Mouse (Mus musculus): Measurements from ENCODE around the gene Hadh. TPM values are rescaled to one million over a fixed set of nuclear protein-coding genes. Genes with fewer than 3 reads are reported as not detected.

The Hadh gene
- total RNA-seq, 2 experiments from 2014 or later = 159 to 184 TPM

DNA sequence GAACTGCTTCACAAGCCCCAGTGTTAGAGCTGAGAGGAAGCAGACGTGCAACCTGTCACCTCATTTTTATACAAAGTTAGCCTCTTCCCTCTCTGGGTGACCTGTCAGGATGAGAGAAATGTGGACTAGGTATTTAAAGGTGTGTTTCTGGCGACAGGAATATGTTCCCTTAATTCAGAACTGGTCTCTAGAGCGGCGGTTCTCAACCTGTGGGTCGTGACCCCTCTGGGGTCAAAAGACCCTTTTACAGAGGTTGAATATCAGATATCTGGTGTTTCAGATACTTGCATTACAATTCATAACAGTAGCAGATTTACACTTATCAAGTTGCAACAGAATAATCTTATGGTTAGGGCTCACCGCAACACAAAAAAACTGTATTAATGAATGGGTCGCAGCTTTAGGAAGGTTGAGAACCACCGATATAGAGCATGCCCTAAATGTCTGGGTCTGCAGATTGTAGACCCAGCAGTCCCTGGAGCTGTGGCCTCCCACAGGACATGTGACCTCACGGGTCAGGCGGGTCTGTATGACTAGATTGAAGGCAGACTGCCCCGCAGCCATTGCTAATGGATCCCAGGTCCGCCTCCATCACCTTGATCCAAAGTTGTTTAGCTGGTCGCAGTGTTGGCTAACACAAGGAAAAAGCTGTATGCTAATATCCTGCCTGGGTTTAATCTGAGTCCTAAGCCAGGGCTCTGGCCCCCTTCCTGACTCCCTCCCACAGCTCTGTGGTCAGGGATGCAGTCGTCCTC is 53.1 kb downstream of the Hadh start:
- DNase-seq = no peak

DNA sequence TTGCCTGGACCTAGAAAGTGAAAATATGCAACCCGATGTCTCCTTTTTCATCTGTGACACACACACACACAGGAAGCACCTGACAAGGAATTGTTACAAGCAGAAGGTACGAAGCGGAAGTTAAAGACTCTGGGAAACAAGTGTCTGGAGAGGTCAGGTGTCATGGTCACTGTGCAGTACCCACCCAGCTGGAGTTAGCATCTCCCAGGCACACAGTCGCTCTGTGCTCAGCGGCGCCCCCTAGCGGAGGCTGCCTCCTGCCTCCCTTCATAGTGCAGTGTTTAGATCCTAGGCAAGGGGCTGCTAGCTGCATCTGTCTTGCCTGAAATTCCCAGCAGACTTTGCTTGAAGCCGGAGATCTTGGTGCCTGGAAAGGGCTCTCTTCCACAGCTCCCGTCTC is 57.1 kb downstream of the Hadh start:
- DNase-seq = no peak

DNA sequence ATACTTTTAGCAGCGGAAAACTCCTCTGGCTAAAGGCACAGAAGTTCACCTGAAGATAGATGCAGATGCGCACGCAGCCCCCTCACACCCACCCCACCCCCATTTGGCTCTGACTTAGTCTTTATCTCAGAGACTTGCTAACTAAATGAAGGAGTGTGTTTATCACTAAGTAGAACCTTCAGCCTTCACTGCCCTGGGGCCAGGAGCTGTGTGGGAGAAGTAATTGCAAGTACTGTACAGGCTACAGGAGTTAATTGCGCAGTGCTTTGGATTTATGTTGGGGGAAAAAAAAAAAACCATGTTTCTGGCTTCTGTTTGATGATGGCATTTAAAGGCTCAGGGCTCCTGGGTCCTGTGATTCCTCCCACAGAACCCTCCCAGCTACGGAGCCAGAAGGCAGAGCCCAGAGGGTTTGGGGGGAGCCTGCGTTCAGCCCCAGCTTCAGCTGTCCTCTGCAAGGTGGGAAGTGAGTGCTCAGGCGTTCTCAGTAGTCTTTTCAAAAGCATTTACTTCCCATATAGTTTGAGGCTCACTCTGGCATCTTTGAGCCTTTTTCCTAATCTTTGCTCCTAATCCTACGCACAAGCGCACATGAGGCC is 57.7 kb downstream of the Hadh start:
- no peak for DNase-seq

DNA sequence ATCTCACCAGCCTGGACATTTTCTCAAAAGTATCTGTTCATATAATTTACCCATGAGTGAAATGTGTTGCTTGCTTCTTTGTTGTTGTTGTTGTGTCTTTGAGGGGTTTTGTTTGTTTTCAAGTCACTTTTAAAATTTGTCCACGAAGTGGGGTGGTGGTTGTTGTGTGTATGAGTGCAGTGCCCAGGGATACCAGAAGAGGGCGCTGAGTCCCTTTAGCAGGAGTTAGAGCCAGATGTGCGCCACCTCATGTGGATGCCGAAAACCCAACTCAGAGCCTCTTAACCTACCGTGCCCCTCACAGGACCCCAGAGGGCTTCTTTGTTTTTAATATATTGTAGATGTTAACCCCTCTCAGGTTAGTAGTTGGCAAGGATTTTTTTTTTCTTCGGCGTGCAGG is 59.7 kb downstream of the Hadh start:
- no peak for DNase-seq

DNA sequence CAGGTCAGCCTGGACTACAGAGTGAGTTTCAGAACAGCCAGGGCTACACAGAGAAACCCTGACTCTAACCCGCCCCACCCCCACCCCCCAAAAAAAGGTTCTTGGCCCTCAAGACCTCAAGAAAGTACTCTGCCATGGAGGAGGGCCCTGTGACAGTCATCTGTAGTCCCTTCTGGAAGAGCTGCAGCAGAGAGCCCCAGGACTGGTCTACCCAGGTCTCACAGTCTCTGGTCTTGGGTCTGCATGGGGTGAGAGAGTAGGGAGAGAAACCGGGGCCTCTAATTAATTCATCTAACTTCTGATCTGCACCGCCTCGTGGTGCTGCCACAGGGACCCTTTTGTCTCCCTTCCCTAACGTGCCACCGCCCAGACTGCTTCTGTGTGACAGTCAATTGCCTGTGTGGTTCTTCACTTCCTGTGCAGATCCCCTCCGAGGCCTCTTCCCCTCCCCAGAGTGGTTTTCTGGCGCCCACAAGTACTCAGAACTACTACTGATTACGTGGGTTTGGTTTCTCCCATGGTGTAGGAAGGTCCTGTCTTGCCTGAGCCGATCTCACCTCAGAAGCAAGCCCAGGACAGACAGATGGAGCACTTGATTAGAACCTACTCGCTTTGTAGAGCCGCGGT is 63.5 kb downstream of the Hadh start:
- DNase-seq = no peak

DNA sequence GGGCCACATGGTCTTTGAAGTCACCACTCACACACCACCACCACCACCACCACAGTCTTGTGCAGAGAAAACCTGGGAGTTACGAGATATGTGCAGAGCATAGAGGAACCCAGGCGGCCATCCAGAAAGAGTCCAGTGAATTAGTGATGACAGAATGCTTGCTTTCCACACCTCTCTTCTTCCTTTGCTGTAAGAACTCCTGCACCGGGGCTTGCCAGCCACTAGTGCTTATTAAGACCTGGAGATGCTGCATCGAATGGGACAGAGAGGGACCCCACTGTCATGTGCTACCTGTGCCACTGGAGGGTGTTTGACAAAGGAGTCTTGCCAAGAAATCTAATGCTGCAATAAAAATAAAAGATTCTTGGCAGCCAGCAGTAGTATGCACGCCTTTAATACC is 64.1 kb downstream of the Hadh start:
- DNase-seq = no peak

DNA sequence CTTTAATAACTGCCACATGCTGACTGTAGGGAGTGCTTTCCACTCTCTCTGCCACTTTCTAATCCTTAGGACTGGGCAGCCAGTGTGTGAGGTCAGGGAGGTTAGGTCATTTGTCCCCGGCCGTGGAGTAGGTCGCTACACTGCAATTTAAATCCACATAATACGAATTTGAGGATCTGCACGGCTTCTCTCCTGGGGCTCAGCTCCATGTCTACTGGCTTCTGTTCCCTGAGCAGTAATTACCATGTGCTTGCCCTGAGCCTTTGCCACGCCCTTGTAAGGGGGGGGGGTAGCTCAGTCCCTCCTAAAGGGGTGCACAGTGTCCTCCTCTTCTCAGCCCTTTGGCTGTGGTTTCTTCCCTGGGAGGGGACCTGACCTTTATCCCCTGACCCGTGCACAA is 69.6 kb downstream of the Hadh start:
- no peak for DNase-seq

DNA sequence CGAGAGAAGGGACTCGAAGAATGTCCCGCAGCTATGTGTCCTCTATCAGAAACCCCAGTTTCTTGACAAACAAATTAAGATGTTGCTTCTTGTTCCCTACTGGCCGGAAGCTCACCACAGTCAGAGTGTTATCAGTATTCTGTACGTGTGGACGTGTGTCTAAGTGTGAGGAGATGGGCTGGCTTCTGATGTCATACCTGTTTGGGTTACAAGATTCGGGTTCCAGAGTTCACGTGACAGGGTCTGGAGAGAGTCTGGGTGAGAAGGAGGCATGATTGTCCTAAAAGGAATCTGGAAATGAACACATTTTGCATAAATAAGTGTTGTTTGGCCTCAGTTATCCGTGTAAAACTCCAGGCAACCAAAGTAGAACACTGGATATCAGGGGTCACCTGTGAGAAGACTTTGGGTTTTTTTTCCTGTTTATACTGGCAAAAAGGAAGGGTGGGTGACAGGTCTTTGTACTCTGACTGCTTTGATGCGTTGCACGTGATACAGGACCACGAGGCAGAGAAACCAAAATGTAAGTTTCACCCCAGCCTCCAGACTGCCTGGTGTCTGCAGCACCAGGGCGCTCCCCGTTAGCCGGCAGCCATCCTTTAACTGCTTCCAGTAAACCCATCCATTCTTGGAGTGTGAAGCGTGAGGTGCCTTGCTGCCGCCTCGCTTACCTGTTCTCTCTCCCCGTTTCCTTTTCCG is 72.2 kb downstream of the Hadh start:
- no peak for DNase-seq

DNA sequence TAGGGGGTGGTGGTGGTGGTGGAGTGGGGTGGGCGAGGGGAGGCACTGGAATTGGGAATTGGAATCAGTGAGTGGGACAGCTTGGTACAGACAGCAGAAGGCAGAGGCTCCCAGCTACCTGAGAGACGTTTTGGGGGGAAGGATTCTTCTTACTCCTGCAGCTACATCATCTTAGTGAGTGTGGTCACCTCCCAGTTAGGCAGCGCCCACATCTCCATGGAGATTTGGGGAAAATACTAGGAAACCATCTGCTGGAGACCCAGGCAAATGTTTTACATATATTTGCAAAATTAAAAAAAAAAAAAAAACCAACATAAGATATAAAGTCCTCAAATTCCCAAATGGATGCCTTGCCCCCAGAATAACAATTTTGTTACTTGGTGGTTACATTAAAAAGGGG is 72.9 kb downstream of the Hadh start:
- DNase-seq = no peak

DNA sequence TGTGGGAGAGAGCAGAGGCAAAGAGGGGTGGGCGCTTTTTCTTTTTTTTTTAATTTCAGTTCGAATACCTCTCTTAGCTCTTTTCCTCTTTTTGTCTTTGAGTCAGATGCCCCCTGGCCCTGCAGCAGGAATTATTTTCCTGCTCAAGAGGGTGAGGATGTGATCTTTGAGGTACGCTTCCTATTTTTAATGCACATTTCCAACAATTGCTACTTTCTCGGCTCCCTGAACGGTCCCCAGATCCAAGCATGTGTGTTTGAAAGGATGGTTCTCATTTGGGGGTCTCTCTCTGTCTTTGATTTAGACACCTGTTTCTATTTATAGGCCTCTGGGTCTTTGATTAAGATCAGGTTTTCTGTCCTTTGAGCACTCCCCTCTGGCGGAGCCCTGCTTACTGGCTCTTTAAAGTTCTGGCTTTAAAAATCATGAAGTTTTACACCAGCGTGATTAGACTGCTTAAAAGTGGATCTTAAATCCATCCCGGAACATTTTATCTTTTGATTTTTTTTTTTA is 75.3 kb downstream of the Hadh start:
- no peak for DNase-seq

DNA sequence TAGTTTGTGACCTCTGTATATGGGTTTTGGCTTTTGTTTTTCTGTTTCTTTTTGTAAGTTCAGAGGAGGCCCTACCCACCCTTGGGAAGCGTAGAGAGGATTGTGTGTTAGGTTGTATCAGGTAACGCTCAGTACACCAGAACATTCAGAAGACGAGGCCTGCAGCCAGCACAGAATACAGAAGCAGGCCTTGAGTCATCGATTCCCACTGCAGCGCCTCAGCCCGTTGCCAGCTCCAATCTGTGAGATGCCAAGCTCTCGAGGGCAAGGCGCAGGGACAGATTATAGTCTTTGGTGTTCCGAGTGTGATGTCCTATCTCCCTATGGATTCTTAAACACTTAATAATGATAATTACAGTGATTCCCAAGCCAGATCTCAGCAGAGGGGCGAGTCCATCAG is 75.9 kb downstream of the Hadh start:
- no peak for DNase-seq

DNA sequence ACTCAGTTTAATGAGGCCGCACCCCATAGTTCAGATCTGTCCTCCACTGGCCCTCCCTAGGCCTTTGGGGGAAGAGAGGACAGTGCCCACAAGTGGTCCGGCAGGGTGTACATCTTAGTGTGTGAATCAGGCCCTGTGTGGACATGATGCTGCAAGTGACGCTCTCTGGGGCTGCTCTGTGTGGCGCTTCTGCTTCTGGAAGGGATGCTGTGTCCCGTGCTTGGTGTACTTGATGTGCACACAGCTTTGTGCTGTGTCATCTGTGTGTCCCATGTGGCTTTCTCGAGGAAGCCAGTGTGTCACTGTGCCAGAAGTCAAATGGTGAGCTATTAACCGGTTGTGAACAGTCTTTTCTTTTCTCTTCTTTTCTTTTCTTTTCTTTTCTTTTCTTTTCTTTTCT is 80.4 kb downstream of the Hadh start:
- DNase-seq = no peak

DNA sequence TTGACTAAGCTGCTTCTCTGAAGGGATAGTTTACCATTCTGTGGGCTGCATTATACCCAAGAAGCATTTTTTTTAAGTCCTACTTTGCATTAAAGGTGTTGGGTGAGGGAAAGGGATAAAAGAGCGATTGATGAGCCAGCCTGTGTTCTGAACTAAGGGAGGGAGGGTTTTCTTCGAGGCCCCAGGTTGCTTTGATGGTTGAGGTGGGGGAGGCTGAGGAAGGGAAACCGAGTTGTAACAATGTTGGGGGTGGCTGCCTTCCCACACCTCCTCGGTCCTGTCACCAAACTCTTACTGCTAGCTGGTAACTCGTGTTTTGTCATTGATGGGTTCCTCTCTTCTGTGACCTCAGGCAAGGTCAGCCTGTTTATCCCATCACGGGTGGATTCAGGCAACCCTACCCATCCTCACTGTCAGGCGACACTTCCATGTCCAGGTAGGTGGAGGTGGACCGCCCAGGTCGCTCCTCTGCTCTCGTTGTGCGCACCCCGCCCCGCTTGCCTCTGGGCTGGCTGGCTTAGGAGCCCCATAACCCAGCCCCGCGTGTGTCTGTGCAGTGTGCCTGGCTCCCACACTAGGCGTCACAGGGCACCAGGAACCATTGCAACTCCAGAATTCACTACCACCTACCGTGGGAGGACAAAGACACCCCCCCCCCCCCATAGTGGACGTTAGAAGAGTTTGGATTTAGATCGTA is 81.1 kb downstream of the Hadh start:
- no peak for DNase-seq

DNA sequence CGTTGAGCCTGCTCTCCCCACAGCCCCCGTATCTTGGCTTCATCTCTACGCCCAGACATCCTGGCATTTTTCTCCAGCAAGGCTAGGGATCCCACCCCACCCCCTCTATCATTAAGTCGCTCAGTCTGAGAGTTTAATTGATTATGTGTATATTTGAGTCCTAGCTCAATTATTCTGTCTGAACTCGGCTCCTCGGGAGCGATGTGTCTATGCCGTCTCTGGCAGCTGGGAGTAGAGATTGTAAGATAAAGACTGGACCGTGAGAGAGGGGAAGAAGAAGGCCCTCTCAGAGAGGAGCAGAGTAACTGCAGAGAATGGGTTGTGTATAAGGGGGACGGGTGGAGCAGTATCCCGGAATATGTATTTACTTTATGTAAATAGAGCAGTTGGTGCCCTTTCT is 81.7 kb downstream of the Hadh start:
- no peak for DNase-seq

DNA sequence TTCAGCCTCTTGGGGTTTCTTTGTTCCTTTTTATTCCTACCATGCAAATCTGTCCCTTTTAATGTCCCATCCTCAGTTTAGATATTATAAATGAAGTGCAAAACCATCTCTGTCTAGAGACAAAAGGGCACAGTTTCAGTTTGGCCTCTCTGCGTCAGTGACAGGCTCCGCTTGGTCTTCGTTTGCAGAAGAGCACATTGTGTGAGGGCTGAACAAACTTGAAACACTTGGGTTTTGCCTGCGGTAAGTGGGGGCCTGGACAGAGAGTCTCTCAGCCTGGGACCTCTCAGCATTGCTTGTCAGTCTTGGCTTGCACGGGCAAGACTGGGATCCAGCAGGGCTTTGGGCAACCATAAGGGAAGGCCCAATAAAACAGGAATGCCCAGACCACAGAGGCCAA is 85.7 kb downstream of the Hadh start:
- DNase-seq = no peak

Other genes with a start within 250 kb of the Hadh start
- gene Lef1, start 161.6 kb downstream of the Hadh start, total RNA-seq (2021) = under 1 TPM; 0.13 to 0.35 TPM
- 10 to 100 TPM; 10.4 to 12.3 TPM for gene Cyp2u1, start 31.1 kb upstream of the Hadh start, total RNA-seq (2021)
- gene Sgms2, start 219.3 kb upstream of the Hadh start, total RNA-seq (2021) = 1 to 10 TPM; 1.6 to 2.6 TPM

All from gastrocnemius, postnatal 25 days (tissue).